Mouse (Mus musculus) liver, embryonic 14.5 days (tissue): ENCODE measurements around the gene Txndc15. TPM values are rescaled to one million over a fixed set of nuclear protein-coding genes. Genes with fewer than 3 reads are reported as not detected.
A peak's percentile ranks its signal among the peaks of the same experiment; 100 is the strongest.

Source experiments
- ATAC-seq: fragments of 200-750 bp; cut with Nextera tagmentation; 2 replicates; pipeline ENCODE4 v1.8.0; 2017; ENCODE audit warnings: moderate number of reproducible peaks, mild to moderate bottlenecking, moderate library complexity; ENCODE audit not compliant: insufficient read depth
- DNase-seq, 3 experiments: peaks; one replicate each; pipeline ENCODE4 v3.0.0-alpha.2; 2012 to 2013; ENCODE audit warnings: low read depth in 3 of 3, low spot score in 3 of 3
- H3K27ac ChIP-seq: fragments of 300-500 bp; sonication (generic); 2 replicates; pipeline ENCODE4 v1.5.1; 2014; ENCODE audit warnings: moderate library complexity, mild to moderate bottlenecking, control low read depth, inconsistent platforms
- H3K27me3 ChIP-seq: fragments of 300-500 bp; sonication (generic); 2 replicates; pipeline ENCODE4 v1.6.1; 2014; ENCODE audit warnings: mild to moderate bottlenecking, low read length, moderate library complexity; ENCODE audit not compliant: control insufficient read depth, insufficient read depth
- H3K36me3 ChIP-seq: fragments of 300-500 bp; sonication (generic); replicated peaks from 2 replicates; pipeline ENCODE4 v1.6.1; 2014; ENCODE audit warnings: low read depth; ENCODE audit not compliant: control insufficient read depth, insufficient read depth
- H3K4me1 ChIP-seq, 2 experiments: fragments of 200-500 bp in 1 of 2; fragments of 300-500 bp in 1 of 2; sonication (generic) in 1 of 2; replicated peaks; 2 replicates each; pipeline ENCODE4 v1.6.1; 2012 to 2014; ENCODE audit warnings: antibody characterized with exemption in 1 of 2, inconsistent platforms in 1 of 2, low read length in 1 of 2; ENCODE audit not compliant: control insufficient read depth in 2 of 2, insufficient read depth in 2 of 2
- H3K4me2 ChIP-seq: fragments of 300-500 bp; sonication (generic); 2 replicates; pipeline ENCODE4 v1.6.1; 2014; ENCODE audit warnings: low read depth, mild to moderate bottlenecking, control low read depth, moderate library complexity
- H3K4me3 ChIP-seq, 2 experiments: fragments of 200-500 bp in 1 of 2; fragments of 300-500 bp in 1 of 2; sonication (generic) in 1 of 2; 2 replicates each; pipeline ENCODE4 v1.5.1; 2012 to 2014; ENCODE audit warnings: low read depth in 2 of 2, low read length in 2 of 2, mild to moderate bottlenecking in 2 of 2, control low read depth in 1 of 2, inconsistent platforms in 1 of 2, moderate library complexity in 1 of 2; ENCODE audit not compliant: insufficient read depth in 1 of 2
- H3K9ac ChIP-seq: fragments of 300-500 bp; sonication (generic); replicated peaks from 2 replicates; pipeline ENCODE4 v1.6.1; 2014; ENCODE audit warnings: mild to moderate bottlenecking, control low read depth, moderate library complexity
- H3K9me3 ChIP-seq: fragments of 300-500 bp; sonication (generic); 2 replicates; pipeline ENCODE4 v1.6.1; 2016; ENCODE audit warnings: low read length, mixed read lengths; ENCODE audit not compliant: control insufficient read depth
- CTCF ChIP-seq: IDR thresholded peaks from 2 replicates; pipeline ENCODE4 v1.5.1; 2016; ENCODE audit warnings: antibody characterized with exemption, low read depth, control low read depth
- EP300 ChIP-seq: IDR thresholded peaks from 2 replicates; pipeline ENCODE4 v1.6.1; 2016; ENCODE audit warnings: antibody characterized with exemption, low read depth
- WGBS: fragments of 180-500 bp; shearing (Covaris S2); extraction: QIAGEN DNeasy Blood & Tissue Kit; methylation state at CpG from one replicate; pipeline ENCODE4 v1.1.7; 2014; ENCODE audit not compliant: insufficient replicate concordance; 5-methylcytosine and 5-hydroxymethylcytosine counted together
- polyA plus RNA-seq, 2 experiments: library from polyadenylated mRNA; depleted of rRNA in 1 of 2; stranded (reverse) in 1 of 2; unstranded in 1 of 2; fragments of >200 nt; fragmentation: Nextera tagmentation in 1 of 2; extraction: Ambion mirVana in 1 of 2; gene quantifications; 2 replicates each; pipeline versions ENCODE4 v1.2.1 to v1.2.3; 2012 to 2014

Gene Txndc15
- polyA plus RNA-seq, 2 experiments: 10.4 to 28.5 TPM

DNA sequence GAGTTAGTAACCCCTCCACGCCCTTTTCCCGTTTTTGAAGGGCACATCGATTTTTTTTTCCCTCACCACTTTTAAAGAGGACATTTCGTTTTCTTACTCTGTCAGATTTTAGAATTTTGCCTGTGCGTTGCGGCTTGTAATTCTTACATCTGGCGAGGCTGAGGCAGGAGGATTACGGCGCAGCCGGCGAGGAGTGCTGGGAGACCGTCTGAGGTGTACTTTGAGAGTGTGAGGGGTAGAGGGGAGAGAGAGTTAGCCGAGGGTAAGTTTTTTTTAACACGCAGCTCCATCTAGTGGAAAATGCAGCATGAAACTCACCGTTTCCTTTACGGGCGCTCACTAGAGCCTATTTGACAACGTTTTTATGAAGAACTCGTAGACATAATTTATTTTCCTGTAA is 13.4 kb downstream of the Txndc15 start:
- TF ChIP-seq CTCF (peak; percentile 70), EP300 (no peak)
- peak overlapping the region; percentile 86 for H3K4me2 ChIP-seq
- 1% methylated on average over 19 of the region's 19 CpGs for WGBS
- H3K9me3 ChIP-seq: no peaks in the 10 kb centered on the region
- DNase-seq: peak; percentile 65 to 73 (median 67)
- peak overlapping the region; percentile 82 to 84 for H3K4me3 ChIP-seq
- no peaks in the 10 kb centered on the region for H3K27me3 ChIP-seq
- H3K4me1 ChIP-seq: peaks cover 2 to 9% of the 10 kb centered on the region in 2 experiments; a peak in 2 of 4 replicates
- peak; percentile 69 for ATAC-seq
- H3K27ac ChIP-seq: peak overlapping the region; percentile 94
- H3K9ac ChIP-seq: peak overlapping the region; percentile 93
- no peaks in the 10 kb centered on the region for H3K36me3 ChIP-seq

DNA sequence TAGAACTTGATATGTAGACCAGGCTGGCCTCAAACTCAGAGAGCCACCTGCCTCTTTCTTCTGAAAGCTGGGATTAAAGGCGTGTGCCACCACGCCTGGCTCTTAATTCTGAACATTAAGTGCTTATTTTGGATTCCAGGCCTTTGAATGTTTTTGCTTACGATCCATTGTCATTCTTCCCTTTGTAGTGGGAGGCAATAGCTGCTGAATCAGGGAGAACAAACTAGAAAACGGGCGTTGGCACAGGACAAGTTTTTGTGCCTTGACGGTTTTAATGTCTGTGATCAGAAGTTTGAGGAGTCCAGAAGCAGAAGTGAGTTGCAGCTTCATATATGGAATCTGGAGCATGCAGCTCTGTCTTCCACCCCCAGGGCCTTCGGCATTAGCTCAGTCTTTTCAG is 16.3 kb downstream of the Txndc15 start:
- H3K27ac ChIP-seq: no peak overlapping the region
- H3K4me3 ChIP-seq: no peak overlapping the region
- peaks cover 2 to 9% of the 10 kb centered on the region in 2 experiments; a peak in 2 of 4 replicates for H3K4me1 ChIP-seq
- DNase-seq (no peak), ATAC-seq (no peak)
- no peaks in the 10 kb centered on the region for H3K9me3 ChIP-seq
- WGBS: 73% methylated on average over 7 of the region's 7 CpGs
- no peak overlapping the region for H3K4me2 ChIP-seq
- H3K27me3 ChIP-seq: no peaks in the 10 kb centered on the region
- TF ChIP-seq EP300 (no peak), CTCF (no peak)
- H3K36me3 ChIP-seq: no peaks in the 10 kb centered on the region
- H3K9ac ChIP-seq: no peak overlapping the region

DNA sequence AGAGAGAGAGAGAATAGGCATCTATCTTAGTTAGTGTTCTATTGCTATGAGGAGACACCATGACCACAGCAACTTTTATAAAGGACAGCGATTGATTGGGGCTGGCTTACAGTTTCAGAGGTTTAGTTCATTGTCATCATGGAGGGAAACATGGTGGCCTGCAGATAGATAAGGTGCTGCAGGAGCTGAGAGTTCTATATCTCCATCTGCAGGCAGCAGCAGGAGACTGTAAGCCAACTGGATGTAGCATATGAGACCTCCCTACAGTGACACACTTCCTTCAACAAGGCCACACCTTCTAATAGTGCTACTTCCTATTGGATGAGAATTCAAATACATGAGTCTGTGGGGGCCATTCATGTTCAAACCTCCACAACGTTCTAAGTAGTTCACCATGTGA is 17.7 kb downstream of the Txndc15 start:
- 48% methylated on average over 2 of the region's 2 CpGs for WGBS
- Histone ChIP-seq H3K9me3 (no peaks in the 10 kb centered on the region), H3K4me3 (no peak overlapping the region), H3K4me2 (no peak overlapping the region), H3K27me3 (no peaks in the 10 kb centered on the region), H3K9ac (no peak overlapping the region), H3K4me1 (peaks cover 0 to 4% of the 10 kb centered on the region in 2 experiments; a peak in 1 of 4 replicates), H3K27ac (no peak overlapping the region), H3K36me3 (no peaks in the 10 kb centered on the region)
- TF ChIP-seq CTCF (no peak), EP300 (peak; percentile 19; the same call in 1 of the 2 replicates)
- peak; percentile 44; the same call in 1 of the 2 replicates for ATAC-seq
- peak in 2 of 3 experiments; percentile 31 to 32 for DNase-seq

DNA sequence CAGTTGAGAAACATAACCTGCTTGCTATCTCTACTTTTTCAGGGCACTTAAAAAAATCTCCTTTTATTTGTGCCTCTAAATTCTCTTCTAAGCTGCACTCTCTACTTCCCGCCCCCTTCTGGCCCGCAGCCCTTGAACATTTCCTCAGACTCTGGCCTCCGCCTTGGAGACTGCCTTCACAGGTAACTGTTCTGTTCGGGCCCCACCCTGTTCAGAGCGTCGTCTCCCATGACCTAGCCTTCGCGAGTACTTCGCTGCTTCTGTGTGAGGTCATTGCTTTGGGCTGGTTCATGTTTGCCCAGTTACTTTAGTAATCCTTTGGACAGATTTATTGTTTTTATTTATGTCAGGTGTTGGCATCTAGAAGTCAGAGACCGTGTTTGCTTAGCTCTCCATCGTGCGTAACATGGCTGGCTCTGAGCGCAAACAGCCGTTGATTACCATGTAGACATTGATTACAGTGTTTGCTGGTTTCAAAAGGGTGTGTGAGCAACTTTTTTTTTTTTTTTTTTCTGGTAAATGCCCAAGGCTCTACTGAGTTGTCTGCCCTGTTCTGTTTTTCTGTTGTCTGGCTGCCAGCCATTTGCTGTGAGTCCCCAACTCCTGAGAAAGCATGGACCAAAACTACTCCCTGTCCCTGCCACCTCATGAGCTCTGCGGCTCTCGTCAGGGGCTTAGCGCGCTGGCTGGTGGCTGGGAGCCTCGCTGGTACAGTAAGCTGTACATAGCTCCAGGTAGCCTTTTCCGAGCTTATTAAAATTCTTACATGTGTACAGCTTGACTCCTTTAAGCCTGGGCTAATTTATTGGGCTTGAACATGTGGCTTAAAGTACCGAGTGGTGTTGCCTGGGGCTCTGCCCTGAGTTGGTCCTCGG is 19.4 kb downstream of the Txndc15 start:
- no peaks in the 10 kb centered on the region for H3K27me3 ChIP-seq
- H3K36me3 ChIP-seq: no peaks in the 10 kb centered on the region
- H3K4me2 ChIP-seq: no peak overlapping the region
- WGBS: 83% methylated on average over 22 of the region's 22 CpGs
- H3K9ac ChIP-seq: no peak overlapping the region
- ATAC-seq (no peak), DNase-seq (no peak)
- TF ChIP-seq CTCF (no peak), EP300 (no peak)
- H3K4me1 ChIP-seq: peaks cover 0 to 4% of the 10 kb centered on the region in 2 experiments; a peak in 1 of 4 replicates
- no peak overlapping the region for H3K4me3 ChIP-seq
- no peaks in the 10 kb centered on the region for H3K9me3 ChIP-seq
- H3K27ac ChIP-seq: no peak overlapping the region

DNA sequence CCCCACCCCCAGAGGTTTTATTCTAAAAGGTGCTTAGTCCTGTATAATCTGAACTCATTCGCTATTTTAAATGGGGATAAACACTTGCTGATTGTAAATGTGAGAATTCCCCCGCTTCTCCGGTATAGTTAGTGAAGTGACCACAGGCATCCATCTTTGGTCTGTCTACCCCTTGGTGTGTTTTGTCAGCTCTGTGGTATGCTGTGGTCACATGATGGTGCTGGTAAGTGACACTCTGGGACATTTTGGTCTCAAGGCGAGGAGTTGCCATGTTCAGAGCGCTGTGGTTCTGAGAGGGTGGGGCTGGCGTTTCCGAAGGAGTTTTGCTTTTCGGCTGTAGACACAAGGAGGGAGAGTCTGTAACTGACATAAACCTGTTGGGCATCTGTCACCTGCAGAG is 23.4 kb downstream of the Txndc15 start:
- no peak overlapping the region for H3K27ac ChIP-seq
- no peak overlapping the region for H3K4me2 ChIP-seq
- H3K4me3 ChIP-seq: no peak overlapping the region
- H3K4me1 ChIP-seq: no peaks in the 10 kb centered on the region
- no peaks in the 10 kb centered on the region for H3K36me3 ChIP-seq
- H3K27me3 ChIP-seq: no peaks in the 10 kb centered on the region
- DNase-seq: no peak
- WGBS: 83% methylated on average over 8 of the region's 8 CpGs
- TF ChIP-seq CTCF (no peak), EP300 (no peak)
- no peak for ATAC-seq
- H3K9me3 ChIP-seq: no peaks in the 10 kb centered on the region
- H3K9ac ChIP-seq: no peak overlapping the region
